Mouse (Mus musculus): ENCODE data around the gene Pitpnc1.

The Pitpnc1 gene

GRCm38 (mm10) chr11:107270564-107270963 lies 199.9 kb downstream of the Pitpnc1 start:
- DNase-seq: no peak

- peak; percentile 22 for DNase-seq
Observed at GRCm38 (mm10) chr11:107267522-107267921, 203.0 kb downstream of the Pitpnc1 start.

GRCm38 (mm10) chr11:107265861-107266260 lies 204.6 kb downstream of the Pitpnc1 start:
- DNase-seq: no peak

DNA sequence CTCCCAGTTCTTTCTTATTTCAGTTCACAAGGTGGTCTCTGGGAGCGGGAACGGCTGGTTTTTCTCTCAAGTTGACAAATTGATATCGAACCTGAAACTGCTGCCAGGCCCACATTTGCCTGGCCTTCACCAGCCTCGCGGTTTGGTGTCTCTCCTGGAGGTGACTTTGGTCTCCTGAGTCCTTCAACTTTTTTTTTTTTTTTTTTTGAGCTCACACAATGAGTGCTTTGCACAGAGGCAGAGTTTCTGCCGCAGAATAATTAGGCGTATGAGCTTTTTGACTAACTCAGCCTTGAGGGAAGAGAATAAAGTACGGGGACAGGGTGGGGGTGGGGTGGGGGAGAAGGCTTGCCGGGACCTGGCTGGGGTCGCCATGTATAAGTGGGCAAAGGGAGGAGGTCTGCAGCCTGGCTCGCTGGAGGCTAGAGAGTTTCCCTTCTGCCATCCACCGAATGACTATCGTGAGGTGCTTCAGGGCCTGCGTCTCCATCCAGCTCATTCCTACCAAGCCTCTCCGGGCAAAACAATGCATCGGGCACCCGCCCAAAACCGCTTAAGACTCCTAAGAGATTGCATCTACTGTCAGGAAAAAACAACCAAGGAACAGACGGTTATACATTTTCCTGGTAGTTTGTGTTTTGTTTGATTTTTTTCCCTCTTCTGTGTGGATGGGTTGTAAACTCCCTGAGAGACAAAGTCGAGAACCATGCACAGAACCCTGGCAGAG lies 205.4 kb downstream of the Pitpnc1 start:
- no peak for DNase-seq

DNA sequence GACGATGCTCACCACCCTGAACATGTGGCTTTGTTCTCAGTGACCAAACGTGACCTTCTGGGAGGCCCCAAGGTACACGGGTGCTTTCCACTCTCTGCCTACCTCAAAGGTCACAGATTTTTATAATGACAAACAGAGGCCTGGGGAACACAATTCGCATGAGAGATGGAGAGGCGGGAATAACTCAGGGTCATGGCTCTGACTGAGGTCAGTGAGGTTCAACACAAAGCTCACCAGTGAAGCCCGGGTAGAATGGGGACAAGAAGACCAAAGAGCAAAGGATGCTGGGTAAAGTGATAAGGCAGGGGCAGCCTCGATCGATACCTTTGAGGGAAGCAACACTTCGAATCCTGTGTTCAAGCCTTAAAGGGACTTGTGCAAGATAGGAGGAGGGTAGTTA lies 206.7 kb downstream of the Pitpnc1 start:
- no peak for DNase-seq

- DNase-seq: no peak
Observed at GRCm38 (mm10) chr11:107259428-107259827, 211.1 kb downstream of the Pitpnc1 start.

DNA sequence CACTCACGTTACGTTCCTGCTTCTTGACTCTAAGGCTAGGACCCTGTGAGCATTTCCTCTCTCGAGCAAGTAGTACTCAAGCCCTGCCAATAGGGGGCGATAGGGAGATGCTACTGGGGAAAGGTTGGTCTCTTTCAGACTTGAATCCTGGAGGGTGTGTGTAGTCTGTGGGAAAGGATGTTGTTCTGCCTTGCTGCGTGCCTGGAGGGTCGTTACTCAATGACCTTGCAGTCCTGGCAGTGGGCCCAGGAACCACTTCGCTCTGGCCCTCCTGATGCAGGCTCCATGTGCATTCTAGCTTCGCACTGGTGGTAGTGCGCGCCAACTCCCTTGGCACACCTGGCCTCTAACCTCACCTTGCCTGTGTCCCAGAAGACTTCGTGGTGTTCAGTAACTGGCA lies 215.3 kb downstream of the Pitpnc1 start:
- peak; percentile 47 for DNase-seq

- no peak for DNase-seq
Observed at GRCm38 (mm10) chr11:107254181-107254580, 216.3 kb downstream of the Pitpnc1 start.

DNA sequence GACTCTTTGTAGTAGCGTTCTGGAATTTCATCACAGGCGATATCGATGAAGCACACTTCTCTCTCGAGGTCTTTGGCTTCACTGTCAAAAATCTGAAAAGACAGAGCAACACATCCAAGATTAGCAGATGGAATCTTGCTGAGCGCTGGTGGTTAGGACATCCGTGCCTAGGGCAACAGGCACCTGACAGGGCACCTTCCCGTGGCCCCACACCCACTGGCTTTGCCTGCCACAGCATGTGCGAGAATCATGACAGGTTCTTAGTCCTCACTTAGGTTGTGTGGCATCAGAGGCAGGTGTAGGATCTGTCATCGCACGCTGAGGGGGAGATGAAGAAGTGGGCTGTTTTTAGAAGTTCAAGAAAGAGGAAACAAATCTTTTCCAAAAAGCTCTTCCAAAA lies 218.5 kb downstream of the Pitpnc1 start:
- DNase-seq: no peak

DNA sequence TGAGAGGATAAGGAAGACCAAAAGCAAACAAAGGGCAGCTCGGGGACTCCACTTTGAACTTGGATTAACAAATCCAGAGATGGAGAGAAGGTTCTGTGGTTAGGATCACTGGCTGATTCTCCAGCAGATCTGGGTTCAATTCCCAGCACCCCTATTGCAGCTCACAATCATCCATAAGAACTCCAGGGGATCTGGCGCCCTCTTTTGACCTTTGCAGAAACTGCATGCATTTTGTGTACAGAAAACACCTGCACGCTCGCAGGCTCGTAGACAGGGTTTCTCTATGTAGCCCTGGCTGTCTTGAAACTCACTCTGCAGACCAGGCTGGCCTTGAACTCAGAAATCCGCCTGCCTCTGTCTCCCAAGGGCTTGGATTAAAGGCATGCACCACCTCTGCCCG lies 219.0 kb downstream of the Pitpnc1 start:
- no peak for DNase-seq

DNA sequence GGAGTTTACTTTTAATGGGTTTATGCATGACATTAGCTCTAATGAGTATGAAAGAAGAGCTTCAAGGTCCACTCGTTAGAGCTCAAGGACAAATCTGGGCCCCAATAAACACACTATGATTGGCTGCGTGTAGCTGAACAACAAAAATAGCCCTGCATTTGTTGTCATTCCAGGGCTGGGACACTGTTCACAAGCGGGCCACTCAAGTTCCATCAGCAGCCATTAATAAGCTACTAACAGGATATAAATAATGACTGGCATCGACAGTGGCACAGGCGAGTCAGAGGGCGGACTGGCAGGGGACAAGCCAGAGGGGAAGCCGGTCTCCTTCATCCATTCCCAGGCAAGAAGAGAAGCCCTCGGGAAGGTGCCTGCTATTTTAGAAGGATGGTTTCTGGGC lies 219.6 kb downstream of the Pitpnc1 start:
- DNase-seq: no peak

- no peak for DNase-seq
Observed at GRCm38 (mm10) chr11:107248753-107249152, 221.7 kb downstream of the Pitpnc1 start.

- DNase-seq: no peak
Observed at GRCm38 (mm10) chr11:107245657-107246056, 224.8 kb downstream of the Pitpnc1 start.

GRCm38 (mm10) chr11:107243126-107243525 lies 227.4 kb downstream of the Pitpnc1 start:
- no peak for DNase-seq

- DNase-seq: no peak
Observed at GRCm38 (mm10) chr11:107241678-107242077, 228.8 kb downstream of the Pitpnc1 start.

GRCm38 (mm10) chr11:107238506-107238905 lies 232.0 kb downstream of the Pitpnc1 start:
- DNase-seq: no peak

- no peak for DNase-seq
Observed at GRCm38 (mm10) chr11:107237532-107237931, 233.0 kb downstream of the Pitpnc1 start.

- DNase-seq: no peak
Observed at GRCm38 (mm10) chr11:107233252-107233890, 237.1 kb downstream of the Pitpnc1 start.

DNA sequence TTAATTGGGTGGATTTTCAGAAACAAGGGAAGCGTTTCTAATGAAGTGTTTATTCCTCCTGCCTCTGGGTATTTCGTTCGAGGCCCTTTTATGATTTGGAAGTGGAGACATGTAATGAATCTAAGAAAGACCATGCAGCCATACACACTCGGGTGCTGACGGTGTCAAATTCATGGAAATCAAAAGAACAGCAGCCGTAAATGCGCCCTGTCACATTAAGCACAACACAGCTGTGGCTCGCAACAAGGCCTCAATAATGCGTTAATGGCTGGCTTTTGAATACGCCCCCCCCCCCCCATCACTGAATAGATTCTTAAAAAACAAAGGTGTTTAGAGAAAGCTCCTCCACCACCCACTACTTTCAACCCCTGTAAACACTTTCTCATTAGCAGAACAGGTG lies 240.4 kb downstream of the Pitpnc1 start:
- no peak for DNase-seq

DNA sequence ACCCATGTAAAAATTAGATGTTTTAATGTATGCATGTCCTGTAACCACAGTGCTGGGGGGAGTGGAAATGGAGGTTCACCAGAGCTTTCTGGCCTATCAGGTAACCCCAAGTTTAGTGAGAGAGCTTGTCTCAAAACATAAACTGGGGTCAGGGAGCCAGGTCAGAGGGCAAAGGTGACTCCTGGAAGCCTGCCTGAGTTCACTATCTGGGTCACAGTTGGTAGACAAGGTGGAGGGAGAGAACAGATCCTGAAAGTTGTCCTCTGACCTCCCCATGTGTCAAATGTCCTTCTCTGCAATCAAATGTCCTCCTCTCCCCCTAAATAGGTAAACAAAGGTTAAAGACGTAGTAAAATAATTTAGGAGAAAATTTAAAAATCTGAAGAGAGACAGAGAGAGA lies 244.1 kb downstream of the Pitpnc1 start:
- no peak for DNase-seq

GRCm38 (mm10) chr11:107226013-107226412 lies 244.5 kb downstream of the Pitpnc1 start:
- DNase-seq: no peak

DNA sequence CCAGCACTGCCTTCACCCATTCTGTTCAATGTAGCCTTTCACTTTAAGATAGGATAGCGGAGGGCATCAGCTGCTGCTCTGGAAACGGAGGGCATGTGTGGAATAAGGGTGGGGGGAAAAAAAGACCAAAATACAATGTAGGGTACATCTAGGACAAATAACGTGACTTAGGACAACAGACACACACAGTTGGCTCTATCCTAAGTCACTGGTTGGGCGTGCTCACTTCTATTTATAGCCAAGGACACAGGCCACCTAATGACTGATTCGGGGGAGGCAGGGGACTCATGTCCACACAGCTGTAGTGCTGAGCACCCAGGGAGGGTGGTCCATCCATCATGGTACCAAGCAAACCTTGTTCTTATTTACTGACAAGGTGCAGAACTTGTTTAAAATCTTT lies 245.2 kb downstream of the Pitpnc1 start:
- DNase-seq: no peak

DNA sequence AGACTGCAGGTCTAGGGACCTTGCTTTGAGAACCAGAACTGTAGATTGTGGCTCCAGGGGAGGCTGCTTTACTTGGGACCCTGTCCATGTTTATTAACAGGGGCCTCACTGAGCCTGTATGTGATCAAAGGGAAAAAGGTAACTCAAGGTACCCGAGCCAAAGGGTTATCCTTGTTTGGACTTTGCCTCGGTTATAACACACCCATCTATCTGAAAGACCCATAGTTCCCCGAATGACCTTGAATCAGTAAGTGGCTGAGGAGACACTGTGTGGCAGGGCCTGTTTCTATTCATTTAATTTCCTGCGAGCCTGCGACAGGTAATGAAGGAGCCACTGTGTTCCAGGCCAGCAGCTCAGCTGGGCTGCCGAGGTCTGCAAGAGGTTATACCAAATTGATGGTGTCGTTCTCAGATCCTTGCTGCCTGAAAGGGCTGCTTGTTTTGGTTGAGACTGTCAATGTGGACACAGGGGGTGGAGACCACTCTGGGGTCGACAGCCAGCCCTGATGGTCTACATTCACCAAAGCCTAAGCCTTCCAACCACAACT lies 246.8 kb downstream of the Pitpnc1 start:
- DNase-seq: no peak

DNA sequence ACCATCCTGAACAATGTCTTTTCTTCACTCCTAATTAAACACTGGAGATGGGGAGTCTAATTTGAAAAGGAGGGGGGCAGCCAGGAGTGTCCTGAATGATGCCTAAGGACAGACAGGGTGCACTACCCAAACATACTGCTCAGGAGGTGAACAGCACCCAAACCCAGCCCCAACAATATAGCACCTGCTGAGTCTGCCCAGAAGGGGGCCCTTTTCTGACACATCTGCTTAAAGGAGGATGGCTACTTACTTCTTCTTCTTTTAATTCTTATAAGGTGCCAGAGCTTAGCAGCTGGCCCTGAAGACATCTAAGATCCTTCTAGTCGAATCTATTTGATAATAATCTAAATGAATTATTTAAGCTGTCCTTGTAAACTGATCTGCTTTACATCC lies 247.3 kb downstream of the Pitpnc1 start:
- no peak for DNase-seq
